Mouse (Mus musculus): ENCODE measurements around the gene Dynlt3. TPM values are rescaled to one million over a fixed set of nuclear protein-coding genes. Genes with fewer than 3 reads are reported as not detected.
"Not testable (repeated sequence)": the region's sequence is repeated elsewhere in the genome, so short reads cannot be mapped to it uniquely, and the experiment has no call there.

Gene Dynlt3
- 10 to 100 TPM; 50.2 to 60.4 TPM for total RNA-seq (2021)

- intact Hi-C loops (cut with DNase I), result no loop called here
- peak; percentile 70 to 75 for DNase-seq
Observed at GRCm38 (mm10) chrX:9662391-9663111, at the start of gene Dynlt3. Gene Dynlt3 (minus strand): TSS chrX:9663003.

- DNase-seq, result no peak
- intact Hi-C loops (cut with DNase I), result no loop called here
Observed at GRCm38 (mm10) chrX:9699815-9700214, 37.0 kb upstream of the Dynlt3 start.

- intact Hi-C loops (cut with DNase I), result no loop called here
- DNase-seq, result no peak
Observed at GRCm38 (mm10) chrX:9695997-9696396, 33.2 kb upstream of the Dynlt3 start.

- intact Hi-C loops (cut with DNase I), result no loop called here
- DNase-seq, result no peak
Observed at GRCm38 (mm10) chrX:9672040-9672439, 9.2 kb upstream of the Dynlt3 start.

GRCm38 (mm10) chrX:9671418-9671817 is 8.6 kb upstream of the Dynlt3 start:
- no peak for DNase-seq
- intact Hi-C loops (cut with DNase I), result no loop called here

GRCm38 (mm10) chrX:9652806-9653205 is 10.0 kb downstream of the Dynlt3 start:
- no peak for DNase-seq
- intact Hi-C loops (cut with DNase I), result no loop called here

- DNase-seq; intact Hi-C loops (cut with DNase I): not testable (repeated sequence)
Observed at GRCm38 (mm10) chrX:9640594-9640993, 22.2 kb downstream of the Dynlt3 start.

- intact Hi-C loops (cut with DNase I), result not testable (repeated sequence)
Observed at GRCm38 (mm10) chrX:9640126-9640525, 22.7 kb downstream of the Dynlt3 start.

More at GRCm38 (mm10) chrX:9640126-9640525, 22.7 kb downstream of the Dynlt3 start:
- not testable (repeated sequence) for DNase-seq

Other genes starting within 250 kb of the Dynlt3 start
- gene Cybb, start 175.2 kb downstream of the Dynlt3 start, total RNA-seq (2021), result 10 to 100 TPM; 11.1 to 11.2 TPM
- gene H2al1o, start 90.6 kb downstream of the Dynlt3 start, total RNA-seq (2021), result not detected
- gene Hypm, start 183.9 kb upstream of the Dynlt3 start, total RNA-seq (2021), result not detected
- gene H2al3, start 186.7 kb upstream of the Dynlt3 start, total RNA-seq (2021), result not detected
- gene Sytl5, start 222.6 kb upstream of the Dynlt3 start, total RNA-seq (2021), result under 1 TPM; 0.17 to 0.41 TPM